Comparison of ENCODE assay signal across 9 mouse cellular contexts in the genomic region with DNA sequence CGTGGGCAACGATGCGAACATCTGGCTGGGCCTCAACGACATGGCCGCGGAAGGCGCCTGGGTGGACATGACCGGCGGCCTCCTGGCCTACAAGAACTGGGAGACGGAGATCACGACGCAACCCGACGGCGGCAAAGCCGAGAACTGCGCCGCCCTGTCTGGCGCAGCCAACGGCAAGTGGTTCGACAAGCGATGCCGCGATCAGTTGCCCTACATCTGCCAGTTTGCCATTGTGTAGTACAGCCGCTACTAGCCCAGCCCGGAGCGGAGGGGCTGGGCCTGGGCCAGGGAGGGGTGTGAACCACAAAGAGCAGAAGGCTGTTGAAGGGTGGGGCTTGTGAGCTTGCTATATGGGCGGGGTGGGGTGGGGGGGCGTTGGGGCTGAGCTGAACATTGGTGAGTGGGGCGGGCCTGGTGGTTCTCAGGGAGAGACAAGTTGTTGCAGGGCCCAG. TPM values are rescaled to one million over a fixed set of nuclear protein-coding genes. Genes with fewer than 3 reads are reported as not detected.
DNase-seq lines count a peak whose midpoint lies in the region; ATAC-seq lines count a peak whose summit lies in the region.
"Had no signal": no experiment of that assay in that cellular context is flagged by ENCODE, and none has a peak within 500 bp of the region (broad histone marks: within the 10 kb centered on the region; RNA-seq: fewer than 3 reads in every experiment).

No protein-coding gene starts in this region.

- peak; percentile 73; the same call in 1 of the 2 replicates for ATAC-seq in forebrain, embryonic 12.5 days (ENCODE audit: low FRiP score)
- peak; percentile 75 for ATAC-seq in lung, embryonic 16.5 days (ENCODE audit: low read depth)
- ATAC-seq: Patski had no signal

- intact Hi-C loops in heart, postnatal 10 days (cut with DNase I), result loop anchor here (5.0 kb wide), 1 partner anchor 350 kb away; no protein-coding TSS in a partner anchor

- DNase-seq in thymus, adult 18-20 months, result peak; percentile 49 to 70
- no peak for DNase-seq in thymus, postnatal 0 days (ENCODE audit: low spot score)
- peak; percentile 75 to 80 for DNase-seq in heart, postnatal 10 days
- peak; percentile 76 for DNase-seq in kidney, postnatal 14 days
- peak; percentile 75 for DNase-seq in ovary, postnatal 36 days (ENCODE audit: low spot score)
- peak; percentile 77 to 78 for DNase-seq in urinary bladder, postnatal 4 days (ENCODE audit: low spot score in 2 of 2)

- no peak overlapping the region for H3K27ac ChIP-seq in forebrain, embryonic 12.5 days
- no peak overlapping the region for H3K27ac ChIP-seq in lung, embryonic 16.5 days (ENCODE audit: low read length)

- H3K27me3 ChIP-seq in forebrain, embryonic 12.5 days, result no peaks in the 10 kb centered on the region
- H3K27me3 ChIP-seq in lung, embryonic 16.5 days (ENCODE audit: control insufficient read depth, insufficient read depth, low read depth, low read length), result no peaks in the 10 kb centered on the region
- H3K27me3 ChIP-seq: Patski had no signal

- 0 out of 2 replicates have a peak overlapping the region, but pooled peaks have one; percentile 14 for H3K4me3 ChIP-seq in forebrain, embryonic 12.5 days (replicated peaks)
- H3K4me3 ChIP-seq in lung, embryonic 16.5 days (ENCODE audit: low read length), result peak overlapping the region; percentile 36

- no peaks in the 10 kb centered on the region for H3K9me3 ChIP-seq in forebrain, embryonic 12.5 days
- no peaks in the 10 kb centered on the region for H3K9me3 ChIP-seq in lung, embryonic 16.5 days (ENCODE audit: control insufficient read depth, low read length)

- 29% methylated on average over 30 of the region's 30 CpGs for WGBS in forebrain, embryonic 12.5 days
- 31% methylated on average over 30 of the region's 30 CpGs for WGBS in lung, embryonic 16.5 days

- H3K4me2 ChIP-seq in forebrain, embryonic 12.5 days, result peak overlapping the region; percentile 39
- peak overlapping the region; percentile 50 for H3K4me2 ChIP-seq in lung, embryonic 16.5 days (ENCODE audit: low read depth, low read length)

- no peaks in the 10 kb centered on the region for H3K36me3 ChIP-seq in forebrain, embryonic 12.5 days (replicated peaks)
- H3K36me3 ChIP-seq in lung, embryonic 16.5 days (ENCODE audit: control insufficient read depth, insufficient read depth, low read length), result no peaks in the 10 kb centered on the region

- no peaks in the 10 kb centered on the region for H3K4me1 ChIP-seq in forebrain, embryonic 12.5 days
- peaks cover 4% of the 10 kb centered on the region for H3K4me1 ChIP-seq in lung, embryonic 16.5 days (replicated peaks; ENCODE audit: control insufficient read depth, insufficient read depth, low read length)

- H3K9ac ChIP-seq in forebrain, embryonic 12.5 days, result no peak overlapping the region
- peak overlapping the region; percentile 51 for H3K9ac ChIP-seq in lung, embryonic 16.5 days (ENCODE audit: low read length)

RNA-seq across cellular contexts. Expression of gene Clec3b, which starts 6.2 kb away (rescaled TPM):
- 2.8 and 4.2 TPM in 2 replicates for polyA plus RNA-seq in thymus, postnatal 0 days (2015; fragmentation: Nextera tagmentation; extraction: Ambion mirVana)
- polyA plus RNA-seq in forebrain, embryonic 12.5 days (2016; fragmentation: Nextera tagmentation; extraction: Ambion mirVana), result 0.32 TPM in 1 of 2 replicates, not detected in the other
- 10 to 100 TPM; 69.1 to 72.0 TPM for total RNA-seq in heart, postnatal 10 days (2021)
- 3.1 and 5.4 TPM in 2 replicates for polyA plus RNA-seq in lung, embryonic 16.5 days (2015; fragmentation: Nextera tagmentation; extraction: Ambion mirVana)
- polyA plus RNA-seq: Patski had no signal

RNA-seq across cellular contexts. Expression of gene Exosc7, which starts 43.9 kb away (rescaled TPM):
- 112 and 121 TPM in 2 replicates for polyA plus RNA-seq in thymus, postnatal 0 days (2015; fragmentation: Nextera tagmentation; extraction: Ambion mirVana)
- polyA plus RNA-seq in forebrain, embryonic 12.5 days (2016; fragmentation: Nextera tagmentation; extraction: Ambion mirVana), result 111 and 116 TPM in 2 replicates
- 10 to 100 TPM; 23.0 to 29.2 TPM for total RNA-seq in heart, postnatal 10 days (2021)
- polyA plus RNA-seq in lung, embryonic 16.5 days (2015; fragmentation: Nextera tagmentation; extraction: Ambion mirVana), result 120 and 123 TPM in 2 replicates

RNA-seq across cellular contexts. Expression of gene Zdhhc3, which starts 43.9 kb away (rescaled TPM):
- 48.6 and 49.2 TPM in 2 replicates for polyA plus RNA-seq in thymus, postnatal 0 days (2015; fragmentation: Nextera tagmentation; extraction: Ambion mirVana)
- polyA plus RNA-seq in forebrain, embryonic 12.5 days (2016; fragmentation: Nextera tagmentation; extraction: Ambion mirVana), result 82.2 and 83.4 TPM in 2 replicates
- total RNA-seq in heart, postnatal 10 days (2021), result 10 to 100 TPM; 50.7 to 53.5 TPM
- 74.6 and 76.4 TPM in 2 replicates for polyA plus RNA-seq in lung, embryonic 16.5 days (2015; fragmentation: Nextera tagmentation; extraction: Ambion mirVana)

RNA-seq across cellular contexts. Expression of gene Cdcp1, which starts 58.9 kb away (rescaled TPM):
- 5.6 and 6.8 TPM in 2 replicates for polyA plus RNA-seq in thymus, postnatal 0 days (2015; fragmentation: Nextera tagmentation; extraction: Ambion mirVana)
- 0.73 and 0.77 TPM in 2 replicates for polyA plus RNA-seq in forebrain, embryonic 12.5 days (2016; fragmentation: Nextera tagmentation; extraction: Ambion mirVana)
- under 1 TPM; 0.07 to 0.20 TPM for total RNA-seq in heart, postnatal 10 days (2021)
- 12.4 and 14.6 TPM in 2 replicates for polyA plus RNA-seq in lung, embryonic 16.5 days (2015; fragmentation: Nextera tagmentation; extraction: Ambion mirVana)
- polyA plus RNA-seq: Patski had no signal
